Mouse (Mus musculus): ENCODE measurements at regions not wholly inside any gene's neighbourhood (a gene's known extent, or its start where the extent isn't known, plus 50 kb on each side); places are given as distances from the start of the nearest gene placed in this dataset.
"Not testable (repeated sequence)": the region's sequence is repeated elsewhere in the genome, so short reads cannot be mapped to it uniquely, and the experiment has no call there.

GRCm38 (mm10) chr3:41504867-41505266, 50.7 kb upstream of the Jade1 start:
- no peak for DNase-seq (ENCODE audit: low spot score)

DNA sequence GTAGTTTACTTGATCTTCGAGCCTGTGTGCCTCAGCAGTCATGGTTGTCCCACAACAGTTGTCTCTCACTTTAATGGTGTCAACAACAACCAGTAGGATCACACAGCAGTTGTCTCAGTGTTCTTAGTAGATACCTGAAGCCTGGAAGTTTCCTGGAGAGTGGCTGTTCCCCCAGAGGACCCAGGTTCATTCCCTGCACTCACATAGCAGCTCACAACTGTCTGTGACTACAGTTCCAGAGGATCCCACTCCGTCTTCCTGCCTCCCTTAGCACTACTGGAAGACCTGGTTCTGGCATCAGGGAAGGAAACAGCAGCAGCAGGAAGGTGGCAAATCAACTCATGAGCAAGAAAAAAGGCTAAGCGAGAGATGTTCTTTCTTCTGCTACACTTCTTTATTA, 53.4 kb upstream of the Jade1 start:
- DNase-seq (ENCODE audit: low spot score), result no peak

- DNase-seq (ENCODE audit: low spot score), result not testable (repeated sequence)
These were observed 53.9 kb upstream of the Jade1 start for GRCm38 (mm10) chr3:41501639-41502038.

DNA sequence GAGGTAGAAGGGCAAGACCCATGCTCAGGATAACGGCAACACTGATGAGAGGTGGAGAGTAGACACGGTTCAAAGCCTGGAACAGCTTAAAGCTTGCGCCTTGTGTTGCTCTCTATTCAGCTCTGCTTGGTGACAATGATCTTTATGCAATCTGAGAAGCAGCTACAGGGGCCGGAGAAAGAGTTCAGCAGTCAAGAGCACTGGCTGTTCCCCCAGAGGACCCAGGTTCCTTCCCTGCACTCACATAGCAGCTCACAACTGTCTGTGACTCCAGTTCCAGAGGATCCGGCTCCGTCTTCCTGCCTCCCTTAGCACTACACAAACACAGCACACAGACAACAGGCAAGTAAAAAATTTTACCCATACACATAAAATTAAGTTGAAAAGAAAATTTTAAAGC, 54.4 kb upstream of the Jade1 start:
- no peak for DNase-seq (ENCODE audit: low spot score)

- no peak for DNase-seq (ENCODE audit: low spot score)
These were observed 55.9 kb upstream of the Jade1 start for GRCm38 (mm10) chr3:41499680-41500079.

DNA sequence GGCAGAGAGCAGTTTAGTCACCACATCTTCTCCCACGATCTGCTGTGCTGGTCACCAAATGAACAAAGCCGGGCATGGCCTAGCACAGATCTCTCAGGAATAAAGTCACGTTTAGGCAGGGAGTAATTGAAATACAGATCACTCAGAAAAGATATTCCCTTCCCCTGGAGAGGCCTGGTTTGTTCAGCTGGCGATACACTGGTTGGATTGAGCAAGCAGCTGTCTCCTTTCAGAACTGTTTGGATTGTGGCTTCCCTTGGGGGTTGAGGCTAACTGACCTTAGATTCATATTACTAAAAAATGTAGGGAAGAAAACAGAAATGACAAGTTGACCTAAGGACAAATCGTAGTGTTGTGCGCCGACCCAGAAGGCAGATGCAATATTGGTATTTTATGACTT, 56.7 kb upstream of the Jade1 start:
- DNase-seq (ENCODE audit: low spot score), result peak; percentile 36

GRCm38 (mm10) chr3:41497771-41498170, 57.8 kb upstream of the Jade1 start:
- no peak for DNase-seq (ENCODE audit: low spot score)

DNA sequence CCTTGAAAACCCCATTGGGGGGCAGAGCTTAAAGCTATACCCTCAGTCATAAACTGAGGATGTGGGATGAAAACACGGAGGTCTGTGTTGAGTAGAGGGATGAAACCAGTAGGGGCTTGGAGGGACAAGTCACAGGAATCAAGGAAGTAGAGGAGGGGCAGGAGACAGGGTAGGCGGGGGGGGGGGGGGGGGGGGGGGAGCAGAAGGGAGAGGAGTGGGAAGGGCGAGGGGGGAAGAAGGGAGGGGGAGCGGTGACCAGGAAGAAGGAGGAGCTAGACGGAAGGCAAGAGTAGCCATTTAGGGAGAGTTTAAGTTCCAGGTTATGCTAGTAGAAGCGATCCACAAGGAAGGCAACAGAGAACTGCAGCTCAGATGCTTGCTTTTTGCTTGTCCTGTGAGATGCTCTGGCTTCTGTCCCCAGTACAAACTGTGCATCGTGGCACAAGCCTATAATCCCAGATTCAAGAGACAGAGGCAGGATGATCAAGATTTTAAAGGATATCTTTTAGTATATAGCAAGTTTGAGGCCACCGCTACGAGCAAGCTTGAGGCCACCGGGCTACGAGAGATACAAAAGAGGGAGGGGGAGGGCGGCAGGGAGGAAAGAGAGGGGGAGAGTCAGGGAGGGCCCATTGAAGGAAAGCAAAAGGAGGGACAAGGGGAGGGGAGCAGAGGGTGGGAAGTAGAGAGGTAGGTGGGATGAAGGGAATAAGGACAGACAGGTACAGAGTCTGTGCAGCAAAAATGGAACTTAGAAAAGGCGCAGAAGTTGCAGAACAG, 58.4 kb upstream of the Jade1 start:
- no peak for DNase-seq (ENCODE audit: low spot score)

- DNase-seq (ENCODE audit: low spot score), result no peak
These were observed 59.6 kb upstream of the Jade1 start for GRCm38 (mm10) chr3:41495893-41496292.

DNA sequence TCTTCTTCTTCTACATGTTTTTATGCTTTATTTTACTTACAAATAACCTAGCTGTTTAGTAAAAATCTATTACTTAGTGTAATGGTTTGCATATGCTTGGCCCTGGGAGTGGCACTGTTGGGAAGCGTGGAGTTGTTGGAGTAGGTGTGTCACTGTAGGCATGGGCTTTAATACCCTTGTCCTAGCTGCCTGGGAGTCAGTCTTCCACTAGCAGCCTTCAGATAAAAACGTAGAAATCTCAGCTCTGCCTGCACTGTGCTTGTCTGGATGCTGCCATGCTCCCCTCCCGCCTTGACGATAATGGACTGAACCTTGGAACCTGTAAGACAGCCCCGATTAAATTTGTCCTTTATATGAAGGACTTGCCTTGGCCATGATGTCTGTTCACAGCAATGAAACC, 60.4 kb upstream of the Jade1 start:
- DNase-seq (ENCODE audit: low spot score), result no peak

- no peak for DNase-seq (ENCODE audit: low spot score)
These were observed 62.1 kb upstream of the Jade1 start for GRCm38 (mm10) chr3:41493472-41493871.

- no peak for DNase-seq (ENCODE audit: low spot score)
These were observed 62.7 kb upstream of the Jade1 start for GRCm38 (mm10) chr3:41492727-41493392.

DNA sequence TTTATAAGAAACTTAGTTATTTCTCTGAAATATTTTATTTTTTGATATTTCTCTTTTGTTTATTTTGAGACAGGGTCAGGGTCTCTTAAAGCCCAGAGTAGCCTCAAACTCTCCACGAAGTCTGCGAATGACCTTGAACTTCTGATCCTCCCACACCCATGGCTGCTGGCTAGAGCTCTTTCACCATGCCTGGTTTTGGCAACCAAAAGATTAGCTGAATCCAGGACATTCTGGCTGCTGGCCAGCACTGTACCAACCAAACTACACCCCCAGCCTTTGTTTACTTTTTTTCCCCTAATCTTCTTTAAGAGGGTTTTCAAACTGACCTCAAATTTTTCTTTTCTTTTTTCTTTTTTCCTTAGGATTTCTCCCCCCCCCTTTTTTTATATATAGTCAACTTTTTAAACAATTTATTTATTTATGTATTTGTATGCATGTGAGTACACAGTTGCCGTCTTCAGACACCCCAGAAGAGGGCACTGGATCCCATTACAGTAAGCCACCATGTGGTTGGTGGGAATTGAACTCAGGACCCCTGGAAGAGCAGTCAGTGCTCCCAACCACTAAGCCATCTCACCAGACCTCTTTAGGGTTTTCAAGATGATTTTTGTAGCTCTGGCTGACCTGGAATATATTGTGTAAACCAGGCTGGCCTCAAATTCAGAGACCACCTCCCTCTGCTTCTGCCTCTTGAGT, 63.4 kb upstream of the Jade1 start:
- no peak for DNase-seq (ENCODE audit: low spot score)

DNA sequence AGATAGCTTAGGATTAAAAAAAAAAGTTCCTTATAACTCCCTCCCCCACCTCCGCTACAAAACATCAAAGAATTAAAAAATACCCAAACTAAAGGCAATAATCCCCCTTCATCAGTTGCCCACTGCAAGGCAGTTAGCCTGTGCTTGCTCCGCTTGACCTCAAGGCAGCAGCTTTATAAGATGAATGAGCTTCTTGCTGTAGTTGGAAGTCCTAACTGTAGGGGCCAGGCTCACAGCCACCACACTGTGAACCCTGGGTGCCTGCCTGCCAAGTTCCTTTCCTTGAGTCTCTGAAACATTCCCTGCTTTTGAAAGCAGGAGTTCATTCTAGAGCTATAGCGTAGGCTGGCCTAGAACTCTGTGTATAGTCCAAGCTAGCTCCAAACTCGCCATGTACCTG, 64.3 kb upstream of the Jade1 start:
- DNase-seq (ENCODE audit: low spot score), result no peak

- DNase-seq (ENCODE audit: low spot score), result no peak
These were observed 65.5 kb upstream of the Jade1 start for GRCm38 (mm10) chr3:41489998-41490397.

GRCm38 (mm10) chr3:41489571-41489970, 66.0 kb upstream of the Jade1 start:
- DNase-seq (ENCODE audit: low spot score), result no peak

DNA sequence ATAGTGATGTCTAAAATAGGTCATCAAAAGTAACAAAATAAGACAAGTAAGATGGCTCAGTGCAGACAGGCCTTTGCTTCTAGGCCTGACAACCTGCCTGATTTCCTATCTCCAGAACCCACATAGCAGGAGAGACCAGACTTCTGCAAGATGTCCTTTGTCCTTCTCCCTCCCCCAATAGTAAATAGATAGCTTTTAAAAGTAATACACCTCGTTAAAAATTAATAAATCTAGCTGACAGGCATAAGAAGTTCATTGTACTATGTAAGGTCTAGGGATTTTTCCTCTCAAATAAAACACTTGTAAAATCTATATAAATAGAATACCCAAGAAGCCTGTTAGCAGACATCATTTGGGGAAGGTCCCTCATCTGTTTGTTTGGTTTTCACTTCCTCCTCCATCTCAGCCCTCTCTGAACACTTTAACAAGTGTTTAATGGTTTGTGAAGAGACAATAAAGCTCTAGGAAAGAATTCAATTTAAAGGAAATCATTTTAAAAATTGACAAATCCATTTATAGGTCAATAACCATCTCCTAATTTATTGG, 67.2 kb upstream of the Jade1 start:
- DNase-seq (ENCODE audit: low spot score), result no peak

- no peak for DNase-seq (ENCODE audit: low spot score)
These were observed 70.6 kb upstream of the Jade1 start for GRCm38 (mm10) chr3:41484920-41485319.

GRCm38 (mm10) chr3:41483582-41483981, 71.9 kb upstream of the Jade1 start:
- no peak for DNase-seq (ENCODE audit: low spot score)

GRCm38 (mm10) chr3:41482881-41483494, 72.5 kb upstream of the Jade1 start:
- DNase-seq (ENCODE audit: low spot score), result no peak

- no peak for DNase-seq (ENCODE audit: low spot score)
These were observed 75.3 kb upstream of the Jade1 start for GRCm38 (mm10) chr3:41480186-41480585.

- no peak for DNase-seq (ENCODE audit: low spot score)
These were observed 76.6 kb upstream of the Jade1 start for GRCm38 (mm10) chr3:41478971-41479370.
